Mouse (Mus musculus): ENCODE measurements at regions not wholly inside any gene's neighbourhood (a gene's known extent, or its start where the extent isn't known, plus 50 kb on each side); places are given as distances from the start of the nearest gene placed in this dataset.

- Histone ChIP-seq H3K4me3 (no peak overlapping the region), H3K27me3 (no peaks in the 10 kb centered on the region), H3K9me3 (no peaks in the 10 kb centered on the region), H3K4me1 (no peaks in the 10 kb centered on the region), H3K36me3 (no peaks in the 10 kb centered on the region), H3K4me2 (replicated peaks) (no peak overlapping the region), H3K9ac (replicated peaks) (no peak overlapping the region), H3K27ac (replicated peaks) (no peak overlapping the region)
- ATAC-seq (ENCODE audit: low FRiP score, low read depth) = no peak
- WGBS = 89% methylated on average over 5 of the region's 5 CpGs
These were observed 751.2 kb downstream of the Fat4 start for GRCm38 (mm10) chr3:39637924-39638323.

- Histone ChIP-seq H3K4me1 (no peaks in the 10 kb centered on the region), H3K27me3 (no peaks in the 10 kb centered on the region), H3K36me3 (no peaks in the 10 kb centered on the region), H3K4me3 (no peak overlapping the region), H3K4me2 (replicated peaks) (no peak overlapping the region), H3K9me3 (no peaks in the 10 kb centered on the region), H3K27ac (replicated peaks) (no peak overlapping the region), H3K9ac (replicated peaks) (no peak overlapping the region)
- ATAC-seq (ENCODE audit: low FRiP score, low read depth) = no peak
- 93% methylated on average over 3 of the region's 3 CpGs for WGBS
These were observed 756.5 kb downstream of the Fat4 start for GRCm38 (mm10) chr3:39643194-39643593.

- no peak for ATAC-seq (ENCODE audit: low FRiP score, low read depth)
- 92% methylated on average over 3 of the region's 3 CpGs for WGBS
- Histone ChIP-seq H3K4me3 (no peak overlapping the region), H3K27ac (replicated peaks) (no peak overlapping the region), H3K9me3 (no peaks in the 10 kb centered on the region), H3K4me1 (no peaks in the 10 kb centered on the region), H3K36me3 (no peaks in the 10 kb centered on the region), H3K27me3 (no peaks in the 10 kb centered on the region), H3K4me2 (replicated peaks) (no peak overlapping the region), H3K9ac (replicated peaks) (no peak overlapping the region)
These were observed 780.1 kb downstream of the Fat4 start for GRCm38 (mm10) chr3:39666817-39667216.

GRCm38 (mm10) chr3:39669145-39669544 lies 782.4 kb downstream of the Fat4 start:
- Histone ChIP-seq H3K4me2 (replicated peaks) (no peak overlapping the region), H3K9ac (replicated peaks) (no peak overlapping the region), H3K36me3 (no peaks in the 10 kb centered on the region), H3K4me1 (peaks cover 2% of the 10 kb centered on the region; the same call in 1 of the 2 replicates), H3K27ac (replicated peaks) (no peak overlapping the region), H3K4me3 (no peak overlapping the region), H3K27me3 (no peaks in the 10 kb centered on the region), H3K9me3 (no peaks in the 10 kb centered on the region)
- ATAC-seq (ENCODE audit: low FRiP score, low read depth) = no peak
- 65% methylated on average over 1 of the region's 1 CpGs for WGBS

GRCm38 (mm10) chr3:39673997-39674396 lies 787.3 kb downstream of the Fat4 start:
- Histone ChIP-seq H3K9ac (replicated peaks) (no peak overlapping the region), H3K4me2 (replicated peaks) (no peak overlapping the region), H3K36me3 (no peaks in the 10 kb centered on the region), H3K27ac (replicated peaks) (no peak overlapping the region), H3K27me3 (no peaks in the 10 kb centered on the region), H3K4me1 (peaks cover 2% of the 10 kb centered on the region; the same call in 1 of the 2 replicates), H3K9me3 (no peaks in the 10 kb centered on the region), H3K4me3 (no peak overlapping the region)
- no peak for ATAC-seq (ENCODE audit: low FRiP score, low read depth)
- WGBS = 87% methylated on average over 7 of the region's 7 CpGs

GRCm38 (mm10) chr3:39674927-39675326 lies 788.2 kb downstream of the Fat4 start:
- Histone ChIP-seq H3K27me3 (no peaks in the 10 kb centered on the region), H3K36me3 (no peaks in the 10 kb centered on the region), H3K4me2 (replicated peaks) (no peak overlapping the region), H3K27ac (replicated peaks) (no peak overlapping the region), H3K9me3 (no peaks in the 10 kb centered on the region), H3K4me3 (no peak overlapping the region), H3K9ac (replicated peaks) (no peak overlapping the region), H3K4me1 (peaks cover 2% of the 10 kb centered on the region; the same call in 1 of the 2 replicates)
- WGBS = 89% methylated on average over 10 of the region's 10 CpGs
- no peak for ATAC-seq (ENCODE audit: low FRiP score, low read depth)

- H3K27me3 ChIP-seq = no peaks in the 10 kb centered on the region
- ATAC-seq (ENCODE audit: low FRiP score, low read depth) = no peak
- H3K9me3 ChIP-seq = 0 out of 2 replicates have a peak, but pooled peaks cover 10% of the 10 kb centered on the region
- H3K4me2 ChIP-seq (replicated peaks) = no peak overlapping the region
- H3K27ac ChIP-seq (replicated peaks) = no peak overlapping the region
- H3K36me3 ChIP-seq = no peaks in the 10 kb centered on the region
- no peaks in the 10 kb centered on the region for H3K4me1 ChIP-seq
- 87% methylated on average over 1 of the region's 1 CpGs for WGBS
- H3K4me3 ChIP-seq = no peak overlapping the region
- no peak overlapping the region for H3K9ac ChIP-seq (replicated peaks)
These were observed 818.9 kb downstream of the Fat4 start for GRCm38 (mm10) chr3:39705610-39706009.

GRCm38 (mm10) chr3:39712795-39713709 lies 818.0 kb upstream of the Intu start:
- Histone ChIP-seq H3K4me1 (peaks cover 9% of the 10 kb centered on the region), H3K4me3 (no peak overlapping the region), H3K27me3 (no peaks in the 10 kb centered on the region), H3K9me3 (no peaks in the 10 kb centered on the region), H3K4me2 (replicated peaks) (no peak overlapping the region), H3K27ac (replicated peaks) (no peak overlapping the region; the same call in 1 of the 2 replicates), H3K36me3 (no peaks in the 10 kb centered on the region), H3K9ac (replicated peaks) (no peak overlapping the region)
- 24% methylated on average over 13 of the region's 13 CpGs for WGBS
- peak; percentile 59 for ATAC-seq (ENCODE audit: low FRiP score, low read depth)

- Histone ChIP-seq H3K27me3 (no peaks in the 10 kb centered on the region), H3K9me3 (no peaks in the 10 kb centered on the region), H3K4me1 (peaks cover 9% of the 10 kb centered on the region), H3K9ac (replicated peaks) (no peak overlapping the region), H3K4me3 (no peak overlapping the region), H3K36me3 (no peaks in the 10 kb centered on the region), H3K27ac (replicated peaks) (no peak overlapping the region), H3K4me2 (replicated peaks) (no peak overlapping the region)
- WGBS = 52% methylated on average over 5 of the region's 5 CpGs
- no peak for ATAC-seq (ENCODE audit: low FRiP score, low read depth)
These were observed 817.0 kb upstream of the Intu start for GRCm38 (mm10) chr3:39714056-39714592.

- H3K9ac ChIP-seq (replicated peaks) = no peak overlapping the region
- peaks cover 3% of the 10 kb centered on the region; the same call in 1 of the 2 replicates for H3K4me1 ChIP-seq
- H3K27me3 ChIP-seq = no peaks in the 10 kb centered on the region
- no peak overlapping the region for H3K4me2 ChIP-seq (replicated peaks)
- no peak for ATAC-seq (ENCODE audit: low FRiP score, low read depth)
- H3K36me3 ChIP-seq = no peaks in the 10 kb centered on the region
- WGBS = 79% methylated on average over 11 of the region's 11 CpGs
- H3K9me3 ChIP-seq = no peaks in the 10 kb centered on the region
- H3K4me3 ChIP-seq = no peak overlapping the region
- no peak overlapping the region for H3K27ac ChIP-seq (replicated peaks)
These were observed 812.0 kb upstream of the Intu start for GRCm38 (mm10) chr3:39718946-39719545.

- Histone ChIP-seq H3K4me2 (replicated peaks) (no peak overlapping the region), H3K4me1 (no peaks in the 10 kb centered on the region), H3K27me3 (no peaks in the 10 kb centered on the region), H3K9ac (replicated peaks) (no peak overlapping the region), H3K36me3 (no peaks in the 10 kb centered on the region), H3K27ac (replicated peaks) (no peak overlapping the region), H3K4me3 (no peak overlapping the region), H3K9me3 (no peaks in the 10 kb centered on the region)
- no peak for ATAC-seq (ENCODE audit: low FRiP score, low read depth)
- 75% methylated on average over 3 of the region's 3 CpGs for WGBS
These were observed 805.3 kb upstream of the Intu start for GRCm38 (mm10) chr3:39725755-39726154.

GRCm38 (mm10) chr3:39736639-39737038 lies 794.4 kb upstream of the Intu start:
- Histone ChIP-seq H3K4me2 (replicated peaks) (no peak overlapping the region), H3K36me3 (no peaks in the 10 kb centered on the region), H3K4me1 (no peaks in the 10 kb centered on the region), H3K27ac (replicated peaks) (no peak overlapping the region), H3K9me3 (no peaks in the 10 kb centered on the region), H3K27me3 (no peaks in the 10 kb centered on the region), H3K9ac (replicated peaks) (no peak overlapping the region), H3K4me3 (no peak overlapping the region)
- WGBS = 46% methylated on average over 1 of the region's 1 CpGs
- no peak for ATAC-seq (ENCODE audit: low FRiP score, low read depth)

All from midbrain, embryonic 12.5 days (tissue).